Mouse (Mus musculus) heart, postnatal 4 days (tissue): ENCODE measurements around the gene Zfp593. TPM values are rescaled to one million over a fixed set of nuclear protein-coding genes. Genes with fewer than 3 reads are reported as not detected.

Experiments used
- DNase-seq: peaks from one replicate; pipeline ENCODE4 v3.0.0; 2021
- total RNA-seq, 2 experiments: library from RNA; stranded (reverse); gene quantifications; 2 replicates each; pipeline ENCODE4 v1.2.3; 2021

Gene Zfp593
- total RNA-seq, 2 experiments from 2014 or later: 5.8 TPM

- DNase-seq: no peak
These were observed 11.2 kb upstream of the Zfp593 start for GRCm38 (mm10) chr4:134256407-134257197.

DNA sequence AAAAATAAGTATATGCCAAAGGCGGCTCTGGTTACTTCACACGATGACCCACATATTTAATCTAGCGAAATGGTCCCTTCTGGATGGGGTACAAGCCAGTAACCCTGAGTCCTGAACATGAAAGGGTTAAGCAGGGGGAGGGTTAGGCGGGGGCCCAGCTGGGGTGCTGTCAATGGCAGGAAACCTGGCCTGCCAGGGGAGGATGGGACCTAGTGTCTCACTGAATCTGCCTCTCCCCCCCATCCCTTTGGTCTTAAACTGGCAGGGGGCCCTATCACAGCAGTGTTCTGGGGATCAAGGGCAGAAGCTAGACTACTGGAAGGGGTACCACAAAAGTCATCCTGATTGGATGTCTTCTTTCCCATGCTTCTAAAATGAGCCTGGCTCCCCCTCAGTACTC is 10.5 kb upstream of the Zfp593 start:
- no peak for DNase-seq

- DNase-seq: no peak
These were observed 9.4 kb upstream of the Zfp593 start for GRCm38 (mm10) chr4:134254835-134255234.

DNA sequence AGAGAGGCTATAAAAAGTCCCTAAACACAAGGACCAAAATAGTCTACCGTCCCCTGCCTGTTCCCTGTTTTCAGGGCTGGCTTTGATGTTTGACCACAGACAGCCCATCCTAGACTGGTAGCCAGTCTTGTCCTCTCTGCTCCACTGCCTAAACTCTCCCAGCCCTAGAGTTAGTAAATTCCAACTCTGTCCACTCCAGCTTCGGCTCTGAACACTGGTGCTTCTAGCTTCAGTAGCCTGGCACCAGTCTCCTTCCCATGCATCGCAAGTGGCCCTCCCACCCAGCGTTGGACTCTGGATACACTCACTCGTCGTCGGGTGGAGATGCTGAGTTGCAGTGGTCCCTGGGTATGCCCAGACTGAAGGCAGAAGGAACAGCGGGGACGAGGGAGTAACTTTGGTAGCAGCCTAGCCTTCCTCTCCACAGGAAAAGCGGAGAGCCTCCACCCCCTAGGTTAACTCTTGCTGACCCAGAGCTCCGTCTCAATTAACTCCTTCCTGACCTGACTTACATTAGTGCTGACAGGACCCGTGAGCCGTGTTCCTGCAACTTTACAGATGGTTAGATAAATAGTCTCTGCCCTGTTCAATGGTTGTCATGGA is 8.4 kb upstream of the Zfp593 start, which contains the start of gene Grrp1:
Gene Grrp1, minus strand, starts transcription at position 385 of the 603 bp plus-strand sequence.
- no peak for DNase-seq

DNA sequence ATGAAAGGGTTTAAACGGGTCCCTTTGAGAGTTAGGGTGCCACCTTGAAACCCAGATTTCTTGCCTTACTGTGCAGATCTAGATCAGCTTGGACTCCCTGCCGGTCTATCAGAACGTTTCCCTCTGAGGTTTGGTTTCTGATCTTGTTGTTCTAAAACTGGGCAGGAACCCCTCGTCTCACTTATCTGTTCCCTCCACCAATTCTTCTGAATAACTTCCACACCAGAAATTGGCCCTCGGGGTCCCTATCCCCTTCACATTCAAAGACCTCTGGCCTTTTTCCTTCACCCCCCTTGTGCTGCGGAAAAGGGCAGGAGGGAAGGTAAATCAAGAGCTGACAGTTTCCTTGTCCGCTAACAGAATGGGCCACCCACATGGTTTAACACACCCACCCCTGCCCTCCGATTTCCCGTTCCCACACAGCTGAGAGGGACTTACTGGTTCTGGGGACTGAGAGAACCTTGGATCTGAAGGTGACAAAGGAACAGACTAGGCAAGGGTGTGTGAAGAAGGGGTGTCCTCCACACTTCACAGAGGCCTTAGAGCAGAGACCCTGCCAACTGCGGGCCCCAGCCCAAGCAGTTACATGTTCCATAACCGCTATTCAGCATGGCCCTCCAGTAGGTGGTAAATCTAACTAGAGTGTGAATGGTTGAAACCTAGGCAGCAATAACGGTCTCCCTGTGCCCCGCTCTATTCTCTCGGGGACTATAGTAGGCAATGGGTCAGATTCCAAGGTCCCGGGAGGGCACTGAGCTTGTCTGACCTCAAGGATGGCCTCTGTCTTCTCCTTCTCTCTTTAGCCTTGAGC is 7.7 kb upstream of the Zfp593 start:
- DNase-seq: no peak

- no peak for DNase-seq
These were observed 6.9 kb upstream of the Zfp593 start for GRCm38 (mm10) chr4:134252131-134252910.

DNA sequence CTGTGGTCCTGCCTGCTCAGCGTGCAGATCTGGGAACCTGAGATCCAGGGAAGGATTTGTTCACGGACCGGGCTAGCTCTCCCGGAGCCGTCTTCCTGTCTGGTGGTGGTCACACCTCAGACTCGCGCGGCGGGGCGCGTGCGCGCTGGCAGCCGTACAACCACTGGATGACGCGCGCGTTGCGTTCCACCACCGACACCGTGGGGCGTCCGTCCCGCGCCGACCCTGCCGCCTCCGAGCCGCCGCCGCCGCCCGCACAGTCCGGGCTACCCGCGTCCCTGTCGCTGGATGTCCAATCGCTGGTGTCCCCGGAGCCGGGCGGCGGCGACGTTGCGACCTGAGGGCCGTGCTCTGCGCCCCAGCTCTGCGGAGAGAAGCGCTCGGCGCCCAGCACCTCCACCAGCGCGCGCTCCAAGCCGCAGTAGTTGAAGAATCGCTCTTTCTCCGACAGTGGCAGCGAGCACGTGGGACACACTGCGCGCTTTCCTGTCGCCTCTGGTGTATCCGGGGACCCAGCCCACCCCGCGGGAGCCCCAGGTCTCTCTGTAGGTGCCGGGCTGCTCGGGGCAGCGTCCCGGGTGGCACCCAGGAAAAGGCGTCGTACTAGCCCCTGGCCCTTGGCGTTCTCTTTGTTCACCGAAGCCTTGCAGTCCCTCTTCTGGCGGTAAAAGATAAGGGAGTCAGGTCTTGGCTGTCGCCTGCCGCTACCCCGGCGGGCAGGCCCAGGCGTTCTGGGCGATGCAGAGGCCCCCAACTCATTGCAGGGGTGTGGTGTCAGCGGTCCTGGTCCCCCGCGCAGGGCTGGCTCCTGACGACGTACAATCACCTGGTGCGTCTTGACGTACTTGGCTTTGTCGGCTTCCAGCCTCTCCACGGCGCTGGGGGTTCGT is 6.1 kb upstream of the Zfp593 start:
- DNase-seq: peak; percentile 61

DNA sequence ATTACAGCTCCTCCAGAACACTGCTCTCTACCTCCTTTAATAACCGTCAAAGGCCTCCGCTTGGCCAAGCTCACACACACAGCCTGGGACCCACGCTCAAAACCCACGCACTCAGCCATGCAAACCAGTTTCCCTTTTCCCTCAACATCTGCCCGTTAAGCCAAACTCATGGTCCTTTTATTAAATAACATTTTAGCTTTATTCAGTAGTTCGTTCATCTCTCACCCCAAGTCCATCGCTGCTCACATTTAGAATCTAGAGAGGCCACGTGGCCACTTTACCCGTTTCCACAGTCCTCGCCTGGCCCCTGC is 5.5 kb upstream of the Zfp593 start:
- DNase-seq: no peak

DNA sequence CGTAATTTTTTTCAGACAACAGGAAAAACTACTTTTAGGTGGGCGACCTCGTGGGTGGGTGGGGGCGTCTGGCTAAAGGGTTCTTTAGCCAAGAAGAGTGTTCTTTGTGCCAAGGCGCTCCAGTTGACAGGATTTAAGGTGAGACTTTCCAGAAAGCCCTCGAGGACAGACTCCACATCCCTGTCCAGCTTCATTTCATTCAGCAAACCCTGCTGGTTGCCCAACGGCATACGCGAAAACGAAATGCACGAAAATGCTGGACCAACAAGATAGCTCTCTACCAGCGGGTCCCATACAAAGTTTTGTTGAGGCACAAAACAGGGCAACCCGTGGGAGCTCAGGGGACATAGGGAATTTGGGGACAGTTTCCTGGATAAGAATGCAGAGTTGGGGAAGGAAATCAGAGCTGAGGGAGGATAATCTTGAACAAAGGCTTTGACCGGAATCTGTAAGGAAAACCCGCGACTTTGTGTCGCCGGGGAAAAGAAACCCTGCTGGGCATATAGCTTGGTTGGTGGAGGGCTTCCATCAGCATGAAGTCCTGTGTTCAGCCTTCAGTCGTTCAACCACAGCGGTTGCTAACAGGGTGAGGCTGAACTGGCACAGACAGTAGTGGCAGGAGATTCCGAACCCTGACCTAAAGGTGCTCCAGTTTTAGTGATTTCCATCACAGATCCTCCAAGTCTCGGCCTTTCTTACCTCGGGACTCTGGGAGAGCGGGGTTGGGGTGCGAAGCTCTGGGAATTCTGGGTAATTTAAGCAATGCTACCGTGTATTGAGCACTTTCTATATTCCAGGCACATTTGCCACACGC is 4.9 kb upstream of the Zfp593 start:
- no peak for DNase-seq

DNA sequence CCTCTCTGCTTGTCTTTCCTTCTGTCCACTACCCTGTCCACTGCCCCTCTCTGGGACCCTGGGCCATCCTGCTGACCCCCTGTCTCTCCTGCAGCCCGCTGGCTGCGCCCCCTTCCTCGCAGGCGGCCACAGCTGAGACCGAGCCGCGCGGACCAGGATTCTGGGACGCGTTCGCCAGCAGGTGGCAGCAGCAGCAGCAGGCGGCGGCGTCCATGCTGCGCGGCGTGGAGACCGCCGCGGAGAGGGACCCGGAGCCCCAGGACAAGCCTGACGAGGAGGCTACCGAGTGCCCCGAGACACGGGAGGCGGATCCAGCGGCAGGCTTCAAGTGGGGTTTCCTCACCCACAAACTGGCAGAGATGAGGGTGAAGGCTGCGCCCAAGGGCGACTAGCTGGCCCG is 4.3 kb upstream of the Zfp593 start:
- peak; percentile 89 for DNase-seq

- DNase-seq: no peak
These were observed 1.4 kb upstream of the Zfp593 start, which contains the start of gene Gm30191 for GRCm38 (mm10) chr4:134246719-134247258. Gene Gm30191 (plus strand): TSS chr4:134246935.

GRCm38 (mm10) chr4:134246256-134246655 is 864 bp upstream of the Zfp593 start:
- no peak for DNase-seq

DNA sequence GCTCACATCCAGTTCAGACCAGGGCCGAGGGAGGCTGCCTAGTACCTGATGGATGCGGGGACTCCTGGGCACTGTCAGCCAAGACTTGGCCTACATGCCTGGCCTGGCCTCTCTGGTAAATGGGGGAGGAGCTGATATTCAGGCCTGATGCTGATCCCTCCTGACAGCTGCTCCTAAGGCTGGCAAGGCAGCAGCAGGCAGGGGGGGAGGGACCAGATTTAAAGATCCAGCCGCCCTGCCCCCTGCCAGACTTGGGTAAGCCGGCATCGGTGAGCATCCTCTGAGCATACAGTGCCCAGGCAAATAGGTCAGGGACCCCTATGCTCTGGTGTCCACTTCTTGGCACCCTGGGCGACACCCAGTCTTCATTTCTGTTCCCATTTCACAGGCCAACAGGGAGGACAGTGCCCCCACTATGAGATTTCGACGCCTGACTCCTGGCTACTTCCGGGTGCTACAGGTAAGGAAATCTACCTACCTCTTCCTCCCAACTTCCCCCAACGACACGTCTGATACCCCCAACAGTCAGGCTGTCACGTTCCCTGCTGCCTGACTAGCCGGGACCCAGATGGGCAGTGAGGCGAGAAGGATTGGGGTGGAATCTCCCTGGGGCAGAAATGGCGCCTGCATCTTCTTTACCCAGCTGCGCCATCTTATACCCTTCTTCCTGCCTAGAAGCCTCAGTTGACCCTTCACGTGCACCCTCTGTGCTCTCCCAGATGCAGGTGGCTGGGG is 1.7 kb downstream of the Zfp593 start, which contains the start of gene E130218I03Rik:
Gene E130218I03Rik, plus strand, starts transcription at position 147 of the 735 bp plus-strand sequence.
- no peak for DNase-seq

GRCm38 (mm10) chr4:134238686-134239085 is 6.7 kb downstream of the Zfp593 start:
- DNase-seq: no peak

DNA sequence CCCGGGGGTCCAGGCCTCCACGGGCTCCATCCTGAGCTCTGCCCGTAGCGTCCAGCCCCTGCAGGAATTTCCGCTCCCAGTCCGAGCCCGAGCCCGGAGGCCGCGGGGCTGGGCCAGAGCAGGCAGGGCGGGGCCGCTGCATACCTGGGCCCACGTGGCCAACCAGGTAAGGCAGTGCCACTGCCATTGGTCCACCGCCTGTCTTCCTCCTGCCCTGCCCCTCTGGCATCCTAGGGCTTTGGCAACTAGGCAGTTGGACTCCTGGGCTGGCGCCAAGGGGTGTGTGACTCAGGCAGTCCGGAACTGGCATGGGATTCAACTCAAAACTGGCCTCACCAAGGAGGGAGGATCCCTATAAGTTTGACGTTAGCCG is 7.1 kb downstream of the Zfp593 start, which contains the start of gene Cnksr1:
Gene Cnksr1, minus strand, starts transcription at position 121 of the 373 bp plus-strand sequence.
- peak; percentile 88 for DNase-seq

- no peak for DNase-seq
These were observed 7.7 kb downstream of the Zfp593 start for GRCm38 (mm10) chr4:134237582-134238278.

DNA sequence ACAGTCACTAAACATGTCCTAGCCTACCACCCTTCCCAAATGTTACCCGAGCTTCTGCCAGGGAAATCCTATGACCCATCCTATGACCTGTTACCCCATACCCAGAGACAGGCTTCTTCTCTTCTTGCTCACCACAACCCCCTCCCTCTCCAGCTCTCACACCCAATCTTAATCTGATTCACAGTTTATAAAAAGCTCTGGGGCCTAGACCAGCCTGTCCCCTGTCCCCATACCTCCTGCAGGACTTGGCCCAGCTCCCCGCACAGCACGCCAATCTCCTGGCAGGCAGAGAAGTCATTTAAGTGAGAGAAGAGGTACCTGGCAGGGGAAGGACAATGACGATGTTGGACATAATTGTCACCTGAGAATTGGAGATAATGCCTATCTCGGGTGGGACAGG is 10.5 kb downstream of the Zfp593 start:
- no peak for DNase-seq

GRCm38 (mm10) chr4:134230431-134230830 is 15.0 kb downstream of the Zfp593 start:
- no peak for DNase-seq

GRCm38 (mm10) chr4:134227194-134227593 is 18.2 kb downstream of the Zfp593 start, which contains the start of gene Catsper4:
Gene Catsper4 (minus strand): TSS chr4:134227383.
- no peak for DNase-seq
